Mouse (Mus musculus) thymus, adult 2 months (tissue): ENCODE measurements around the gene Trmt5.

ENCODE experiments used
- CTCF ChIP-seq: fragments of 200-500 bp; IDR thresholded peaks from 2 replicates; pipeline ENCODE4 v1.5.1; 2012; ENCODE audit warnings: mild to moderate bottlenecking, control low read depth, low read length, moderate library complexity, borderline replicate concordance; ENCODE audit not compliant: control insufficient read depth, poor library complexity, insufficient read depth; ENCODE audit errors: extremely low read depth
- POLR2A ChIP-seq: fragments of 200-500 bp; IDR thresholded peaks from 2 replicates; pipeline ENCODE4 v1.6.1; 2012; ENCODE audit warnings: mild to moderate bottlenecking, low read length, control low read depth, moderate library complexity; ENCODE audit not compliant: control insufficient read depth, poor library complexity, insufficient read depth; ENCODE audit errors: extremely low read depth

DNA sequence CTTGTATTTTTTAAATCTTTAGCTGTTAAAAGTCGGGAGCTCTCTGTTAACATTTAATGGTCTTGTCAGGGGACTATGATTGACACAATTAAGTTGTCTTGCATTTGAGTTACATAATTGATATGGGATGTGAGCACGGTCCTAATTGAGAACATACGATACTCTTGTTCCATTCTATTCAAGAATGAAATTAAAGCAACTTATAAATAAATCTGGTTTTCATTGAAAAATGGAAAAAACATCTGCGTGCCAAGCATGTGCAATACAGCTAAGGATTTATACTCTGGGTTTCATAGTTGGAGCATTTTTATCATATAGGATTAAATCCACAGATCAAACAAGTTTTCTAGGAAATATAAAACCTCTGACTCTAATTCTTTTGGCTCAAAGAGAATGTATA, 46.2 kb upstream of the Trmt5 start:
- TF ChIP-seq CTCF = no peak
- no peak for TF ChIP-seq POLR2A
